Mouse (Mus musculus) lung, postnatal 25 days (tissue): ENCODE results near the gene Stk4.

Experiments used
- DNase-seq: peaks from one replicate; pipeline ENCODE4 v3.0.0; 2022; ENCODE audit warnings: low spot score

Stk4 gene

GRCm38 (mm10) chr2:164128576-164129411, 58.7 kb downstream of the Stk4 start:
- no peak for DNase-seq

GRCm38 (mm10) chr2:164131586-164131985, 61.5 kb downstream of the Stk4 start:
- no peak for DNase-seq

- DNase-seq: peak; percentile 26
These were observed 64.4 kb downstream of the Stk4 start for GRCm38 (mm10) chr2:164134563-164134962.

- no peak for DNase-seq
These were observed 65.2 kb downstream of the Stk4 start for GRCm38 (mm10) chr2:164135367-164135766.

GRCm38 (mm10) chr2:164136393-164136792, 66.3 kb downstream of the Stk4 start:
- DNase-seq: no peak

GRCm38 (mm10) chr2:164137754-164138153, 67.6 kb downstream of the Stk4 start:
- no peak for DNase-seq

GRCm38 (mm10) chr2:164142021-164142420, 71.9 kb downstream of the Stk4 start:
- no peak for DNase-seq

- no peak for DNase-seq
These were observed 73.9 kb downstream of the Stk4 start for GRCm38 (mm10) chr2:164144025-164144424.

- no peak for DNase-seq
These were observed 74.4 kb downstream of the Stk4 start for GRCm38 (mm10) chr2:164144541-164144940.

- DNase-seq: no peak
These were observed 76.4 kb downstream of the Stk4 start for GRCm38 (mm10) chr2:164146556-164146955.

- no peak for DNase-seq
These were observed 80.1 kb downstream of the Stk4 start for GRCm38 (mm10) chr2:164150086-164150760.

- DNase-seq: no peak
These were observed 82.2 kb downstream of the Stk4 start for GRCm38 (mm10) chr2:164152341-164152740.

GRCm38 (mm10) chr2:164154007-164154406, 83.9 kb downstream of the Stk4 start:
- no peak for DNase-seq

- DNase-seq: no peak
These were observed 86.0 kb downstream of the Stk4 start for GRCm38 (mm10) chr2:164156158-164156557.

GRCm38 (mm10) chr2:164158838-164159237, 88.7 kb downstream of the Stk4 start:
- DNase-seq: no peak

GRCm38 (mm10) chr2:164161515-164162055, 91.5 kb downstream of the Stk4 start:
- DNase-seq: no peak

- no peak for DNase-seq
These were observed 94.8 kb downstream of the Stk4 start for GRCm38 (mm10) chr2:164164941-164165340.

- DNase-seq: no peak
These were observed 97.8 kb downstream of the Stk4 start for GRCm38 (mm10) chr2:164167752-164168570.

- no peak for DNase-seq
These were observed 98.4 kb downstream of the Stk4 start for GRCm38 (mm10) chr2:164168571-164168946.

- DNase-seq: no peak
These were observed 100.2 kb downstream of the Stk4 start for GRCm38 (mm10) chr2:164170326-164170725.

- DNase-seq: no peak
These were observed 100.8 kb downstream of the Stk4 start, which contains the start of gene Kcns1 for GRCm38 (mm10) chr2:164170902-164171301. TSS of gene Kcns1 (minus strand) at chr2:164171113.

- DNase-seq: no peak
These were observed 103.3 kb downstream of the Stk4 start for GRCm38 (mm10) chr2:164173394-164173793.
